Mouse (Mus musculus) midbrain, embryonic 14.5 days (tissue): ENCODE results near the gene Sigmar1. TPM values are rescaled to one million over a fixed set of nuclear protein-coding genes. Genes with fewer than 3 reads are reported as not detected.

Experiments
- ATAC-seq: fragments of 200-750 bp; cut with Nextera tagmentation; 2 replicates; pipeline ENCODE4 v1.8.0; 2017; ENCODE audit warnings: moderate number of reproducible peaks, moderate library complexity; ENCODE audit not compliant: low FRiP score, low TSS enrichment
- DNase-seq: peaks from one replicate; pipeline ENCODE4 v3.0.0-alpha.2; 2015
- H3K27ac ChIP-seq: fragments of 300-500 bp; sonication (generic); replicated peaks from 2 replicates; pipeline ENCODE4 v1.5.1; 2014; ENCODE audit warnings: mild to moderate bottlenecking, low read depth, low read length, moderate library complexity
- H3K27me3 ChIP-seq: fragments of 300-500 bp; sonication (generic); 2 replicates; pipeline ENCODE4 v1.6.1; 2014; ENCODE audit warnings: low read length, control low read depth, mixed read lengths; ENCODE audit not compliant: control insufficient read depth, insufficient read depth
- H3K36me3 ChIP-seq: fragments of 300-500 bp; sonication (generic); 2 replicates; pipeline ENCODE4 v1.6.1; 2014; ENCODE audit warnings: low read length, control low read depth; ENCODE audit not compliant: control insufficient read depth, insufficient read depth
- H3K4me1 ChIP-seq: fragments of 300-500 bp; sonication (generic); 2 replicates; pipeline ENCODE4 v1.6.1; 2014; ENCODE audit warnings: mild to moderate bottlenecking, antibody characterized with exemption, low read length, control low read depth; ENCODE audit not compliant: control insufficient read depth, insufficient read depth
- H3K4me2 ChIP-seq: fragments of 300-500 bp; sonication (generic); 2 replicates; pipeline ENCODE4 v1.6.1; 2014; ENCODE audit warnings: mild to moderate bottlenecking, low read length, moderate library complexity
- H3K4me3 ChIP-seq: fragments of 300-500 bp; sonication (generic); replicated peaks from 2 replicates; pipeline ENCODE4 v1.5.1; 2014; ENCODE audit warnings: low read depth, low read length
- H3K9ac ChIP-seq: fragments of 300-500 bp; sonication (generic); replicated peaks from 2 replicates; pipeline ENCODE4 v1.6.1; 2014; ENCODE audit warnings: mild to moderate bottlenecking, low read length, moderate library complexity
- H3K9me3 ChIP-seq: fragments of 300-500 bp; sonication (generic); 2 replicates; pipeline ENCODE4 v1.6.1; 2016; ENCODE audit warnings: low read length, control low read depth, mixed read lengths; ENCODE audit not compliant: control insufficient read depth
- WGBS: fragments of 180-500 bp; shearing (Covaris S2); extraction: QIAGEN DNeasy Blood & Tissue Kit; methylation state at CpG from one replicate; pipeline ENCODE4 v1.1.7; 2014; 5-methylcytosine and 5-hydroxymethylcytosine counted together
- polyA plus RNA-seq: library from polyadenylated mRNA; unstranded; fragments of >200 nt; fragmentation: Nextera tagmentation; extraction: Ambion mirVana; gene quantifications from 2 replicates; pipeline ENCODE4 v1.2.1, GENCODE M21; 2014

Sigmar1 gene
- polyA plus RNA-seq, 1 experiment from 2014 or later: 52.7 TPM

- H3K4me3 ChIP-seq: peak overlapping the region; percentile 57
- H3K27me3 ChIP-seq: no peaks in the 10 kb centered on the region
- peaks cover under 1% of the 10 kb centered on the region; the same call in 1 of the 2 replicates for H3K9me3 ChIP-seq
- peak overlapping the region; percentile 65 for H3K9ac ChIP-seq
- H3K27ac ChIP-seq: peak overlapping the region; percentile 81
- H3K4me1 ChIP-seq: peaks cover 13% of the 10 kb centered on the region; the same call in 1 of the 2 replicates
- WGBS: 1% methylated on average over 27 of the region's 27 CpGs
- peak; percentile 97 for ATAC-seq
- peak; percentile 97 for DNase-seq
- peaks cover 12% of the 10 kb centered on the region for H3K36me3 ChIP-seq
- peak overlapping the region; percentile 77 for H3K4me2 ChIP-seq
Measured at GRCm38 (mm10) chr4:41741158-41741560, 14.8 kb downstream of the Sigmar1 start.

- peaks cover 13% of the 10 kb centered on the region; the same call in 1 of the 2 replicates for H3K4me1 ChIP-seq
- H3K4me2 ChIP-seq: peak overlapping the region; percentile 77
- no peak for DNase-seq
Measured at GRCm38 (mm10) chr4:41740380-41741157, 15.4 kb downstream of the Sigmar1 start.

GRCm38 (mm10) chr4:41739260-41739659 lies 16.7 kb downstream of the Sigmar1 start:
- 94% methylated on average over 13 of the region's 13 CpGs for WGBS
- Histone ChIP-seq H3K27ac (no peak overlapping the region), H3K4me1 (peaks cover 13% of the 10 kb centered on the region; the same call in 1 of the 2 replicates), H3K4me3 (no peak overlapping the region), H3K4me2 (peak overlapping the region; percentile 77; the same call in 1 of the 2 replicates), H3K9ac (no peak overlapping the region; the same call in 1 of the 2 replicates), H3K9me3 (no peaks in the 10 kb centered on the region), H3K36me3 (peaks cover 12% of the 10 kb centered on the region), H3K27me3 (no peaks in the 10 kb centered on the region)
- ATAC-seq: no peak
- DNase-seq: no peak

More at GRCm38 (mm10) chr4:41740380-41741157, 15.4 kb downstream of the Sigmar1 start:
- Histone ChIP-seq H3K4me3 (peak overlapping the region; percentile 57), H3K27me3 (no peaks in the 10 kb centered on the region), H3K9me3 (no peaks in the 10 kb centered on the region), H3K36me3 (peaks cover 12% of the 10 kb centered on the region), H3K9ac (peak overlapping the region; percentile 65), H3K27ac (peak overlapping the region; percentile 81)
- under 1% methylated on average over 48 of the region's 48 CpGs for WGBS
- peak; percentile 74 for ATAC-seq

GRCm38 (mm10) chr4:41738256-41738603 lies 17.7 kb downstream of the Sigmar1 start:
- ATAC-seq (no peak), DNase-seq (no peak)
- H3K27ac ChIP-seq: no peak overlapping the region
- H3K4me1 ChIP-seq: peaks cover 13% of the 10 kb centered on the region; the same call in 1 of the 2 replicates
- 50% methylated on average over 1 of the region's 1 CpGs for WGBS
- no peak overlapping the region for H3K4me3 ChIP-seq
- peaks cover 12% of the 10 kb centered on the region for H3K36me3 ChIP-seq
- H3K27me3 ChIP-seq: 0 out of 2 replicates have a peak, but pooled peaks cover under 1% of the 10 kb centered on the region
- no peak overlapping the region for H3K9ac ChIP-seq
- H3K9me3 ChIP-seq: no peaks in the 10 kb centered on the region
- no peak overlapping the region for H3K4me2 ChIP-seq

GRCm38 (mm10) chr4:41737602-41738255 lies 18.2 kb downstream of the Sigmar1 start:
- Histone ChIP-seq H3K36me3 (peaks cover 12% of the 10 kb centered on the region), H3K9me3 (no peaks in the 10 kb centered on the region), H3K4me2 (no peak overlapping the region), H3K9ac (no peak overlapping the region), H3K27ac (no peak overlapping the region), H3K4me3 (no peak overlapping the region), H3K4me1 (peaks cover 13% of the 10 kb centered on the region; the same call in 1 of the 2 replicates), H3K27me3 (peaks cover 5% of the 10 kb centered on the region; the same call in 1 of the 2 replicates)
- WGBS: 50% methylated on average over 8 of the region's 8 CpGs
- no peak; the same call in 1 of the 2 replicates for ATAC-seq
- peak; percentile 87 for DNase-seq

- no peaks in the 10 kb centered on the region for H3K36me3 ChIP-seq
- peak; percentile 51 for DNase-seq
- H3K4me2 ChIP-seq: peak within 1 kb of the TSS; percentile 52
- peak within 1 kb of the TSS; percentile 32 for H3K4me3 ChIP-seq
- peaks cover 11% of the 10 kb centered on the region for H3K4me1 ChIP-seq
- no peak for ATAC-seq
- H3K27me3 ChIP-seq: peaks cover 52% of the 10 kb centered on the region
- no peak within 1 kb of the TSS for H3K27ac ChIP-seq
- H3K9ac ChIP-seq: peak within 1 kb of the TSS; percentile 9; the same call in 1 of the 2 replicates
- WGBS: 2% methylated on average over 50 of the region's 50 CpGs
- H3K9me3 ChIP-seq: no peaks in the 10 kb centered on the region
Measured at GRCm38 (mm10) chr4:41731052-41731765, 24.7 kb downstream of the Sigmar1 start, which contains the start of gene Arid3c. Gene Arid3c, minus strand, starts transcription at chr4:41731142.

GRCm38 (mm10) chr4:41726826-41727621 lies 28.9 kb downstream of the Sigmar1 start:
- Histone ChIP-seq H3K4me2 (peak overlapping the region; percentile 27), H3K27ac (no peak overlapping the region), H3K27me3 (peaks cover 70% of the 10 kb centered on the region), H3K36me3 (no peaks in the 10 kb centered on the region), H3K4me1 (peaks cover 16% of the 10 kb centered on the region), H3K9me3 (no peaks in the 10 kb centered on the region), H3K9ac (no peak overlapping the region; the same call in 1 of the 2 replicates), H3K4me3 (no peak overlapping the region)
- WGBS: 16% methylated on average over 20 of the region's 20 CpGs
- ATAC-seq (no peak), DNase-seq (no peak)
